Mouse (Mus musculus) hindbrain, postnatal 0 days (tissue): ENCODE measurements at regions not wholly inside any gene's neighbourhood (a gene's known extent, or its start where the extent isn't known, plus 50 kb on each side); places are given as distances from the start of the nearest gene placed in this dataset.

Experiments
- ATAC-seq: fragments of 200-750 bp; cut with Nextera tagmentation; 2 replicates; pipeline ENCODE4 v1.8.0; 2017; ENCODE audit warnings: mild to moderate bottlenecking, moderate TSS enrichment, moderate library complexity
- DNase-seq: peaks from one replicate; pipeline ENCODE4 v3.0.0-alpha.2; 2015; ENCODE audit warnings: low spot score
- H3K27ac ChIP-seq: fragments of 300-500 bp; sonication (generic); 2 replicates; pipeline ENCODE4 v1.5.1; 2014; ENCODE audit warnings: mild to moderate bottlenecking
- H3K27me3 ChIP-seq: fragments of 300-500 bp; sonication (generic); 2 replicates; pipeline ENCODE4 v1.6.1; 2014; ENCODE audit warnings: low read length, mixed read lengths; ENCODE audit not compliant: insufficient read depth
- H3K36me3 ChIP-seq: fragments of 300-500 bp; sonication (generic); 2 replicates; pipeline ENCODE4 v1.6.1; 2014; ENCODE audit warnings: low read length, mixed read lengths; ENCODE audit not compliant: insufficient read depth
- H3K4me1 ChIP-seq: fragments of 300-500 bp; sonication (generic); 2 replicates; pipeline ENCODE4 v1.6.1; 2014; ENCODE audit warnings: antibody characterized with exemption, low read length, mixed read lengths; ENCODE audit not compliant: insufficient read depth
- H3K4me2 ChIP-seq: fragments of 300-500 bp; sonication (generic); 2 replicates; pipeline ENCODE4 v1.6.1; 2014; ENCODE audit warnings: low read depth, mild to moderate bottlenecking, low read length, moderate library complexity, mixed read lengths
- H3K4me3 ChIP-seq: fragments of 300-500 bp; sonication (generic); 2 replicates; pipeline ENCODE4 v1.5.1; 2014; ENCODE audit warnings: low read length
- H3K9ac ChIP-seq: fragments of 300-500 bp; sonication (generic); replicated peaks from 2 replicates; pipeline ENCODE4 v1.6.1; 2014; ENCODE audit warnings: mild to moderate bottlenecking, low read length, moderate library complexity, mixed read lengths
- H3K9me3 ChIP-seq: fragments of 300-500 bp; sonication (generic); 2 replicates; pipeline ENCODE4 v1.6.1; 2016; ENCODE audit warnings: low read length, mixed read lengths
- CTCF ChIP-seq: IDR thresholded peaks from 2 replicates; pipeline ENCODE4 v1.5.1; 2016; ENCODE audit warnings: antibody characterized with exemption, control low read depth, low read depth
- WGBS: fragments of 180-500 bp; shearing (Covaris S2); extraction: QIAGEN DNeasy Blood & Tissue Kit; methylation state at CpG from one replicate; pipeline ENCODE4 v1.1.7; 2014; 5-methylcytosine and 5-hydroxymethylcytosine counted together

DNA sequence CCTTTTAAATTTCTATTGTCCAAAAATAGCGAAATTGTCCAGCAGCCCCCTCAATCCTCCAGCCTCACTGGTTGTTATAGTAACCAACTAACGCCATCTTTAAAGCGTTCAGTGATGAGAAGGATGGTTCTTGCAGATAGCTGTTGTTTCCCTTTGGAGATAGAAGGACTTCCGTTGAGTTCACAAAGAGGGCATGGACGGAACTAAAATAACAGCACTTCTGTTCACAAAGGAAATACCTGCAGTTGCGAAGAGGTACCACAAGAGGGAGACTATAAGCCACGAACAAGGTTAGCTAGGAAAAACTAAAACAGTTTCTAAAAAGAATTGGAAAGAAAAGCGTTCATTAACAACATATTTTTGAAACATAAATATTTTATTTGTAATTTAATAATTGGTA lies 338.1 kb downstream of the Rapgef2 start:
- 29% methylated on average over 8 of the region's 8 CpGs for WGBS
- Histone ChIP-seq H3K36me3 (no peaks in the 10 kb centered on the region), H3K4me1 (no peaks in the 10 kb centered on the region), H3K9ac (no peak overlapping the region), H3K4me2 (no peak overlapping the region), H3K4me3 (no peak overlapping the region), H3K27me3 (no peaks in the 10 kb centered on the region), H3K27ac (no peak overlapping the region), H3K9me3 (no peaks in the 10 kb centered on the region)
- ATAC-seq (0 out of 2 replicates have a peak, but pooled peaks have one; percentile 18), DNase-seq (peak; percentile 86)
- TF ChIP-seq CTCF = peak; percentile 80

DNA sequence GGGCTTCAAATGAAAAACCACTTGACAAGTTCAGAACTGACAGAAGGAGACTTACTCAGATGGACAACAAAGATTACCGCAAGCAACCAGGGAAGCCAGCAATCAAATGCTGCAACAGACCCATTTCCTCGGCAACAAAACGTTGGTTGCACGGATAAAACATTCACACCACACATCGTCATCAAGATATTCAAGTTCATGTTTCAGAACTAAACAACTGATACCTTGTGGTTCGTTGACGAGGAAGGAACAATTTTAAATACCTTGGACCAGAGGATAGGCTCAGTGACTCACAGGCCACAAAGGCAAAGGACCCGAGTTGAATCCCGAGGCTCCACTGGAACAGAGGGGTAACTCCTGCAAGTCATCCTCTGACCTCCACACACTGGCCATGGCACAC lies 339.1 kb downstream of the Rapgef2 start:
- no peaks in the 10 kb centered on the region for H3K36me3 ChIP-seq
- H3K4me2 ChIP-seq = no peak overlapping the region
- no peak for ATAC-seq
- no peak for DNase-seq
- WGBS = 89% methylated on average over 9 of the region's 9 CpGs
- no peaks in the 10 kb centered on the region for H3K9me3 ChIP-seq
- no peaks in the 10 kb centered on the region for H3K4me1 ChIP-seq
- H3K4me3 ChIP-seq = no peak overlapping the region
- no peaks in the 10 kb centered on the region for H3K27me3 ChIP-seq
- no peak overlapping the region for H3K27ac ChIP-seq
- TF ChIP-seq CTCF = no peak
- no peak overlapping the region for H3K9ac ChIP-seq

GRCm38 (mm10) chr3:78944185-78944584 lies 342.1 kb downstream of the Rapgef2 start:
- WGBS = 71% methylated on average over 8 of the region's 8 CpGs
- no peak overlapping the region for H3K4me2 ChIP-seq
- H3K27me3 ChIP-seq = no peaks in the 10 kb centered on the region
- no peaks in the 10 kb centered on the region for H3K4me1 ChIP-seq
- TF ChIP-seq CTCF = no peak
- H3K36me3 ChIP-seq = no peaks in the 10 kb centered on the region
- H3K9ac ChIP-seq = no peak overlapping the region
- no peak overlapping the region for H3K4me3 ChIP-seq
- H3K9me3 ChIP-seq = no peaks in the 10 kb centered on the region
- no peak for DNase-seq
- H3K27ac ChIP-seq = no peak overlapping the region
- ATAC-seq = no peak

GRCm38 (mm10) chr3:78932975-78933374 lies 353.3 kb downstream of the Rapgef2 start:
- 77% methylated on average over 3 of the region's 3 CpGs for WGBS
- H3K27ac ChIP-seq = no peak overlapping the region
- no peak overlapping the region for H3K4me2 ChIP-seq
- no peaks in the 10 kb centered on the region for H3K36me3 ChIP-seq
- H3K4me1 ChIP-seq = no peaks in the 10 kb centered on the region
- no peaks in the 10 kb centered on the region for H3K9me3 ChIP-seq
- H3K27me3 ChIP-seq = no peaks in the 10 kb centered on the region
- no peak for ATAC-seq
- peak; percentile 26; the same call in 1 of the 2 replicates for TF ChIP-seq CTCF
- H3K4me3 ChIP-seq = no peak overlapping the region
- no peak for DNase-seq
- no peak overlapping the region for H3K9ac ChIP-seq

DNA sequence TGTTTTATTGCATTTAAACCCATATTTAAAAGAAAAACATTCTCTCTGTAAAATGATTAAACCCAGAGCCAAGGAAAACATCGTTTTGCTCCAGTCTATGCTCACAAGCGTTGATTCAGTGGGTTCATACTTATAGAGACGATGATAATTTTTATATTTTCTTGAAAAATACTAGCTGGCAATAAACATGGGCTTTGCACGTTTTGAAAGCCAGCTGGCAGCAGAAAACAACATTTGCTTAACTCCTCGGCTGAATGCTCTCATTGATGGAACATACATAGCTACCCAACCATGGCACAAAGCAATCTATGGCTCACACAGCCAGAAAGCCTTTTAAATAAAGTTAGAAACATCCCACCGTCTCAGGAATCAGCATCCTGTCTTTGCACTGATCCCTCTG lies 366.5 kb downstream of the Rapgef2 start:
- no peak overlapping the region for H3K27ac ChIP-seq

GRCm38 (mm10) chr3:78919407-78919806 lies 366.9 kb downstream of the Rapgef2 start:
- Histone ChIP-seq H3K36me3 (no peaks in the 10 kb centered on the region), H3K27ac (no peak overlapping the region), H3K4me2 (peak overlapping the region; percentile 54), H3K4me1 (peaks cover 4% of the 10 kb centered on the region), H3K4me3 (peak overlapping the region; percentile 17; the same call in 1 of the 2 replicates), H3K9ac (peak overlapping the region; percentile 17; the same call in 1 of the 2 replicates), H3K9me3 (no peaks in the 10 kb centered on the region), H3K27me3 (no peaks in the 10 kb centered on the region)
- TF ChIP-seq CTCF = peak; percentile 95
- WGBS = 12% methylated on average over 12 of the region's 12 CpGs
- peak; percentile 76 for ATAC-seq
- peak; percentile 86 for DNase-seq

More for the DNA sequence above, 366.5 kb downstream of the Rapgef2 start:
- DNase-seq (peak; percentile 17), ATAC-seq (no peak)
- Histone ChIP-seq H3K4me1 (peaks cover 4% of the 10 kb centered on the region), H3K36me3 (no peaks in the 10 kb centered on the region), H3K9ac (no peak overlapping the region; the same call in 1 of the 2 replicates), H3K27me3 (no peaks in the 10 kb centered on the region), H3K4me3 (no peak overlapping the region), H3K4me2 (peak overlapping the region; percentile 54), H3K9me3 (no peaks in the 10 kb centered on the region)
- TF ChIP-seq CTCF = no peak
- WGBS = 37% methylated on average over 6 of the region's 6 CpGs

GRCm38 (mm10) chr3:78908196-78908844 lies 378.0 kb downstream of the Rapgef2 start:
- Histone ChIP-seq H3K9ac (no peak overlapping the region), H3K27ac (no peak overlapping the region), H3K9me3 (no peaks in the 10 kb centered on the region), H3K4me2 (no peak overlapping the region), H3K27me3 (no peaks in the 10 kb centered on the region), H3K4me1 (no peaks in the 10 kb centered on the region), H3K4me3 (no peak overlapping the region), H3K36me3 (no peaks in the 10 kb centered on the region)
- no peak for TF ChIP-seq CTCF
- DNase-seq (peak; percentile 13), ATAC-seq (peak; percentile 45; the same call in 1 of the 2 replicates)
- 40% methylated on average over 1 of the region's 1 CpGs for whole genome bisulfite sequencing
